Mouse (Mus musculus) embryonic fibroblast, embryonic 13.5 days (primary cell): ENCODE measurements at regions not wholly inside any gene's neighbourhood (a gene's known extent, or its start where the extent isn't known, plus 50 kb on each side); places are given as distances from the start of the nearest gene placed in this dataset.

ENCODE experiments used
- CTCF ChIP-seq: IDR thresholded peaks from 2 replicates; pipeline ENCODE4 v1.5.1; 2011; ENCODE audit warnings: mild to moderate bottlenecking, control low read depth, low read length, moderate library complexity, borderline replicate concordance; ENCODE audit not compliant: insufficient read depth
- POLR2A ChIP-seq: IDR thresholded peaks from 2 replicates; pipeline ENCODE4 v1.6.1; 2011; ENCODE audit warnings: low read depth, mild to moderate bottlenecking, control low read depth, low read length, moderate library complexity

DNA sequence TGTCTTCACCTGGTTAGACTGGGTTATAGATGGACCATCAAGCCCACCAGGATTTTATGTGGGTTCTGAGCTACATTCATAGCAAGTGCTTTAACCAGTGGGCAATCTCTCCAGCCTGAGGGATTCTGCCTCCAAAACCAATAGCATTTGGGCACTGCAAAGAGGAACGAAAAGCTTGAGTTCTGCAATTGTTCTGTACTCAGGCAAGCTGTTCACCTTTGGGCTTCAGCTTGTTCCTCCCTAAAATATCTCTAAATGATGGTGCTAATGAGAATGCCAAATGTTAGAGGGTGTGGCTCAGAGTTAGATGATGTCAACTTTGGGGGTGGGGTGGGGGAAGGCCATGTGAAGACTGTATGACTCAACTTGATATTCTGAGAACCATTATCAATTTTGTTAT, 54.8 kb upstream of the Foxk1 start:
- TF ChIP-seq CTCF, result no peak
- no peak for TF ChIP-seq POLR2A
